Mouse (Mus musculus): ENCODE measurements around the gene Syce1. TPM values are rescaled to one million over a fixed set of nuclear protein-coding genes. Genes with fewer than 3 reads are reported as not detected.

Gene Syce1
- total and polyA plus RNA-seq, 2 experiments = 0.07 TPM; not detected in 1

DNA sequence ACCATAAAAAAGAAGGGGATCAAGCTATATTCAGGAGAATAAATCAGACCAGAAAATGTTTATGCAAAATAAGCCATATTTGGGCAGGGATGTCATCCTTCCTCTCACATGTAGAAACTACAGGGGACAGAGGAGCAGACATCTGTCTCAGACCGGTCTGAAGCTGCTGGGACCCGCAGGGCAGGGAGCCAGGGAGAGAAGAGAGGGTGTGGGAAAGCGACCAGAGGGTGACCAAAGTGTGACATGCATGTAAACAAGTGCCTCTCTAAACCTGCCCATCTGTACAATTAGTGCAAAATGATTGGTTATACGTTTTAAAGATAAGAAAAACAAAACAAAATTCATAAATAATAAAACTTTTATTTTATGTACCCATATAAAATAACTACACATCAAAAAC lies 32.5 kb upstream of the Syce1 start:
- Histone ChIP-seq H3K79me2 (ENCODE audit: control insufficient read depth, insufficient read depth, low read length) (no peaks in the 10 kb centered on the region), H3K9ac (ENCODE audit: low read depth, low read length) (no peak overlapping the region), H3K27ac (replicated peaks; ENCODE audit: insufficient read depth, low read depth, low read length) (no peak overlapping the region), H3K4me1 (ENCODE audit: control insufficient read depth, insufficient read depth, low read length) (peaks cover 3% of the 10 kb centered on the region; the same call in 1 of the 2 replicates), H3K27me3 (ENCODE audit: control insufficient read depth, insufficient read depth, low read length) (no peaks in the 10 kb centered on the region), H3K36me3 (ENCODE audit: control insufficient read depth, insufficient read depth, low read length) (no peaks in the 10 kb centered on the region), H3K4me3 (ENCODE audit: insufficient read depth, low read depth, low read length) (no peak overlapping the region)
- 59% methylated on average over 4 of the region's 4 CpGs for WGBS
- DNase-seq (ENCODE audit: extremely low read depth, low read depth, low spot score) = no peak
- TF ChIP-seq POLR2A (IDR thresholded peaks at IDR 0.05; ENCODE audit: extremely low read depth, insufficient read depth, low read length) = no peak

DNA sequence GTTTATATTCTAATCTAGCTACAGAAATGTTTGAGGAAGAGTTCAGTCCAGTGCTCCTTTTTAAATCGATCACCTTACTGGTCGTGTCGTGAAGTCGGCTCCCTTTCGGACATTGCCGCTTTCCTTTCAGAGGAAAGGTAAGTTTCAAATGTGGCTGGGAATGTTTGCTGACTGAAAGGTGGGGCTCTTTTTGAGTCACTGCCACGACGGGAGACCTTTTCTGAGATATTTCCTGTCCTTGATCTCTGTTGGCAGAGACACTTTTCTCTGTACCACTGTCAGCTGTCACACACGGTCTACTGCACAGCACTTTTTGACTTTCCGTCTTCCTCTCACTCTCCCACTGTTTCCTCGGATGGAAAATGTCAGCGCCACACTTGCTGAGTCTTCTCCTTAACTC lies 25.2 kb upstream of the Syce1 start:
- 88% methylated on average over 12 of the region's 12 CpGs for WGBS
- Histone ChIP-seq H3K4me1 (ENCODE audit: control insufficient read depth, insufficient read depth, low read length) (no peaks in the 10 kb centered on the region), H3K4me3 (ENCODE audit: insufficient read depth, low read depth, low read length) (no peak overlapping the region), H3K79me2 (ENCODE audit: control insufficient read depth, insufficient read depth, low read length) (no peaks in the 10 kb centered on the region), H3K9ac (ENCODE audit: low read depth, low read length) (no peak overlapping the region), H3K27me3 (ENCODE audit: control insufficient read depth, insufficient read depth, low read length) (no peaks in the 10 kb centered on the region; the same call in 1 of the 2 replicates), H3K36me3 (ENCODE audit: control insufficient read depth, insufficient read depth, low read length) (peaks cover 10% of the 10 kb centered on the region; the same call in 1 of the 2 replicates), H3K27ac (replicated peaks; ENCODE audit: insufficient read depth, low read depth, low read length) (no peak overlapping the region)
- TF ChIP-seq POLR2A (IDR thresholded peaks at IDR 0.05; ENCODE audit: extremely low read depth, insufficient read depth, low read length) (no peak), CTCF (IDR thresholded peaks at IDR 0.05; ENCODE audit: low read depth, low read length) (no peak)
- no peak for DNase-seq (ENCODE audit: extremely low read depth, low read depth, low spot score)

DNA sequence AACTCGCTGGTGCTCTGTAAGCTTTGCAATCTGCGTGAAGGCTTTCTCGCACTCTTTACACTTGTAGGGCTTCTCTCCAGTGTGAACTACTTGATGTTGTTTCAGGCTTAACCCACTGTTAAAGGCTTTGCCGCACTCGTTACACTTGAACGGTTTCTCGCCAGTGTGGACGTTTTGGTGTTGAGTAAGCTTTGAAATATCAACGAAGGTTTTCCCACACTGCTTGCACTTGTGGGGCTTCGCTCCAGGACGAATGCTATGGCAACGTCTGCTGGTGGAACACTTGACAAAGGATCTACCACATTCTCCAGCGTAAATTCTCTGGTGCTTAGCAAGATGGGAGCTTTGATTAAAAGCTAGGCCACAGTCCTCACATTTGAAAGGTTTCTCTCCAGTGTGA lies 24.1 kb upstream of the Syce1 start:
- H3K9ac ChIP-seq (ENCODE audit: low read depth, low read length) = no peak overlapping the region
- no peak for TF ChIP-seq POLR2A (IDR thresholded peaks at IDR 0.05; ENCODE audit: extremely low read depth, insufficient read depth, low read length)
- TF ChIP-seq CTCF (IDR thresholded peaks at IDR 0.05; ENCODE audit: low read depth, low read length) = no peak
- DNase-seq (ENCODE audit: extremely low read depth, low read depth, low spot score) = no peak
- 93% methylated on average over 13 of the region's 13 CpGs for WGBS
- no peaks in the 10 kb centered on the region; the same call in 1 of the 2 replicates for H3K27me3 ChIP-seq (ENCODE audit: control insufficient read depth, insufficient read depth, low read length)
- H3K4me3 ChIP-seq (ENCODE audit: insufficient read depth, low read depth, low read length) = no peak overlapping the region
- no peaks in the 10 kb centered on the region for H3K4me1 ChIP-seq (ENCODE audit: control insufficient read depth, insufficient read depth, low read length)
- H3K27ac ChIP-seq (replicated peaks; ENCODE audit: insufficient read depth, low read depth, low read length) = no peak overlapping the region
- peaks cover 10% of the 10 kb centered on the region; the same call in 1 of the 2 replicates for H3K36me3 ChIP-seq (ENCODE audit: control insufficient read depth, insufficient read depth, low read length)
- no peaks in the 10 kb centered on the region for H3K79me2 ChIP-seq (ENCODE audit: control insufficient read depth, insufficient read depth, low read length)

DNA sequence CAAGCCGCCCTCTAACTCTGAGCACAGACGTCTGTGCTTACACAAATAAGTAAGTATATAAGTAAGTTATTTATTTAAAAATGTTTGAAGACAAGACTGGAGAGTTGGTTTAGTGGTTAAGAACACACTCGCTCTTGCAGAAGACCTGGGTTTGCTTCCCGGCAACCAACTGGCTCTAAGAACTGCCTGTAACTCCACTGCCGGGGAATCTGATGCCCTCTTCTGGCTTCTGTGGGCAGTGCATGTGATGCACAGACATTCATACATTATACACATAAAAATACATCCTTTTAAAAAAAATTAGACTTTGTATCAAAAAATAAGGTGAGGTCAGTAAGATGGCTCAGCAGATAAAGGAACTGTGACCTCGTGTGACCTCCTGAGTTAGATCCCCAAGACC lies 22.8 kb upstream of the Syce1 start:
- Histone ChIP-seq H3K27ac (replicated peaks; ENCODE audit: insufficient read depth, low read depth, low read length) (no peak overlapping the region), H3K79me2 (ENCODE audit: control insufficient read depth, insufficient read depth, low read length) (no peaks in the 10 kb centered on the region), H3K9ac (ENCODE audit: low read depth, low read length) (no peak overlapping the region), H3K4me3 (ENCODE audit: insufficient read depth, low read depth, low read length) (no peak overlapping the region), H3K36me3 (ENCODE audit: control insufficient read depth, insufficient read depth, low read length) (peaks cover 10% of the 10 kb centered on the region; the same call in 1 of the 2 replicates), H3K27me3 (ENCODE audit: control insufficient read depth, insufficient read depth, low read length) (no peaks in the 10 kb centered on the region; the same call in 1 of the 2 replicates), H3K4me1 (ENCODE audit: control insufficient read depth, insufficient read depth, low read length) (no peaks in the 10 kb centered on the region; the same call in 1 of the 2 replicates)
- no peak for DNase-seq (ENCODE audit: extremely low read depth, low read depth, low spot score)
- TF ChIP-seq CTCF (IDR thresholded peaks at IDR 0.05; ENCODE audit: low read depth, low read length) (peak; percentile 46; the same call in 1 of the 2 replicates), POLR2A (IDR thresholded peaks at IDR 0.05; ENCODE audit: extremely low read depth, insufficient read depth, low read length) (no peak)
- 88% methylated on average over 6 of the region's 6 CpGs for WGBS

DNA sequence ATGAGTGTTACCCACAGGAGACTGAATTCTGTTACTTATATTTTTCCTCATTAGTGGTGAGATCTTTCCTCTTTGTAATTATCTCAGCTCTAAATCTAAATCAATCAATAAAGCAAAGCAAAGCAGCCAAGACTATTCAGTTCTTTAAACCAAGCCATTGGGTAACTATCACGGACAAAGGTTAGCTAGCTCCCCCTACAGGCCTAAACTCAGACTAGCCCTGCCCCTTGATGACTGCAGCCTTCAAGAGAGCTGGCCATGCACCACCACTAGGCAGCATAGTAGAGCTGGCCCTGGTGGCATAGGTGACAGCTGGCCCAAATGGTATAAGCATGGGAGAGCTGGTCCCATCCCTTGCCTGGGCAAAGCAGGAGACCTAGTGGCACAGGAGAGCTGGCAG lies 18.1 kb upstream of the Syce1 start:
- TF ChIP-seq POLR2A (IDR thresholded peaks at IDR 0.05; ENCODE audit: extremely low read depth, insufficient read depth, low read length) (no peak), CTCF (IDR thresholded peaks at IDR 0.05; ENCODE audit: low read depth, low read length) (peak; percentile 94)
- DNase-seq (ENCODE audit: extremely low read depth, low read depth, low spot score) = peak; percentile 90

DNA sequence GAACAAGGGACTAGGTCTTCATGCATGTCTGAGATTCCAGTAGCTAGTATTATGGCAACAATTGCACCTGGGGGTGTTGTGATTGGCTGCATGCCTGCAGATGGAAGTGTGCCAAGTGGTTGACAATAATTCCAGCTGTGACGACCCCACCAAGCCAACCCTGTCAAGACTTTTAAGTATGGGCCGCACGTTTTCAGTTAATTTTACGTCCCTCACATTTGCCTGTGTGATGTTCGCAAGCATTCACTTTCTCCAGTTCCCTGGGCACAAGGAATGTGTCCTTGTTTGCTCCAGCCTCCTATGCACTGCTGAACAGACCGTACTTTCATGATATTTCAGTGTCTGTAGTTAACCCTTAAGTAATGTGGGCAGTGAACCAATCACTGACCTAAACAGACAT lies 15.0 kb upstream of the Syce1 start:
- WGBS = 81% methylated on average over 6 of the region's 6 CpGs
- H3K4me3 ChIP-seq (ENCODE audit: insufficient read depth, low read depth, low read length) = no peak overlapping the region
- H3K9ac ChIP-seq (ENCODE audit: low read depth, low read length) = no peak overlapping the region
- H3K27me3 ChIP-seq (ENCODE audit: control insufficient read depth, insufficient read depth, low read length) = peaks cover 2% of the 10 kb centered on the region; the same call in 1 of the 2 replicates
- H3K4me1 ChIP-seq (ENCODE audit: control insufficient read depth, insufficient read depth, low read length) = no peaks in the 10 kb centered on the region; the same call in 1 of the 2 replicates
- H3K79me2 ChIP-seq (ENCODE audit: control insufficient read depth, insufficient read depth, low read length) = no peaks in the 10 kb centered on the region
- DNase-seq (ENCODE audit: extremely low read depth, low read depth, low spot score) = no peak
- H3K27ac ChIP-seq (replicated peaks; ENCODE audit: insufficient read depth, low read depth, low read length) = no peak overlapping the region
- H3K36me3 ChIP-seq (ENCODE audit: control insufficient read depth, insufficient read depth, low read length) = no peaks in the 10 kb centered on the region
- TF ChIP-seq CTCF (IDR thresholded peaks at IDR 0.05; ENCODE audit: low read depth, low read length) = no peak
- TF ChIP-seq POLR2A (IDR thresholded peaks at IDR 0.05; ENCODE audit: extremely low read depth, insufficient read depth, low read length) = no peak

More for the DNA sequence above, 18.1 kb upstream of the Syce1 start:
- Histone ChIP-seq H3K27me3 (ENCODE audit: control insufficient read depth, insufficient read depth, low read length) (no peaks in the 10 kb centered on the region), H3K79me2 (ENCODE audit: control insufficient read depth, insufficient read depth, low read length) (no peaks in the 10 kb centered on the region), H3K4me3 (ENCODE audit: insufficient read depth, low read depth, low read length) (no peak overlapping the region), H3K4me1 (ENCODE audit: control insufficient read depth, insufficient read depth, low read length) (no peaks in the 10 kb centered on the region; the same call in 1 of the 2 replicates), H3K27ac (replicated peaks; ENCODE audit: insufficient read depth, low read depth, low read length) (no peak overlapping the region), H3K9ac (ENCODE audit: low read depth, low read length) (no peak overlapping the region), H3K36me3 (ENCODE audit: control insufficient read depth, insufficient read depth, low read length) (no peaks in the 10 kb centered on the region)
- 7% methylated on average over 1 of the region's 1 CpGs for WGBS
